Mouse (Mus musculus): ENCODE measurements around the gene Rin2. TPM values are rescaled to one million over a fixed set of nuclear protein-coding genes. Genes with fewer than 3 reads are reported as not detected.
"Not testable (repeated sequence)": the region's sequence is repeated elsewhere in the genome, so short reads cannot be mapped to it uniquely, and the experiment has no call there.

Rin2 gene
- polyA plus RNA-seq, 1 experiment from 2014 or later: 16.8 TPM

GRCm38 (mm10) chr2:145718624-145719183 lies 43.7 kb downstream of the Rin2 start:
- no peak for ATAC-seq (ENCODE audit: low FRiP score, low read depth)

GRCm38 (mm10) chr2:145720157-145720556 lies 45.1 kb downstream of the Rin2 start:
- Histone ChIP-seq H3K36me3 (no peaks in the 10 kb centered on the region), H3K4me2 (replicated peaks) (no peak overlapping the region), H3K27me3 (peaks cover 2% of the 10 kb centered on the region; the same call in 1 of the 2 replicates), H3K4me1 (no peaks in the 10 kb centered on the region), H3K27ac (replicated peaks) (no peak overlapping the region), H3K9me3 (no peaks in the 10 kb centered on the region), H3K4me3 (no peak overlapping the region), H3K9ac (replicated peaks) (no peak overlapping the region)
- ATAC-seq (ENCODE audit: low FRiP score, low read depth): no peak
- WGBS: 79% methylated on average over 3 of the region's 3 CpGs

More at GRCm38 (mm10) chr2:145718624-145719183, 43.7 kb downstream of the Rin2 start:
- Histone ChIP-seq H3K27ac (replicated peaks) (no peak overlapping the region), H3K9ac (replicated peaks) (no peak overlapping the region), H3K4me3 (no peak overlapping the region), H3K4me2 (replicated peaks) (no peak overlapping the region), H3K27me3 (peaks cover 2% of the 10 kb centered on the region; the same call in 1 of the 2 replicates), H3K36me3 (no peaks in the 10 kb centered on the region), H3K4me1 (no peaks in the 10 kb centered on the region), H3K9me3 (no peaks in the 10 kb centered on the region)
- 86% methylated on average over 5 of the region's 5 CpGs for WGBS

GRCm38 (mm10) chr2:145720743-145721142 lies 45.7 kb downstream of the Rin2 start:
- Histone ChIP-seq H3K36me3 (no peaks in the 10 kb centered on the region), H3K4me2 (replicated peaks) (no peak overlapping the region), H3K27me3 (peaks cover 2% of the 10 kb centered on the region; the same call in 1 of the 2 replicates), H3K4me3 (no peak overlapping the region), H3K4me1 (no peaks in the 10 kb centered on the region), H3K9ac (replicated peaks) (no peak overlapping the region), H3K27ac (replicated peaks) (no peak overlapping the region), H3K9me3 (no peaks in the 10 kb centered on the region)
- WGBS: 84% methylated on average over 2 of the region's 2 CpGs
- no peak for ATAC-seq (ENCODE audit: low FRiP score, low read depth)

GRCm38 (mm10) chr2:145722304-145722703 lies 47.3 kb downstream of the Rin2 start:
- not testable (repeated sequence) for H3K27me3 ChIP-seq; H3K27ac ChIP-seq (replicated peaks); ATAC-seq (ENCODE audit: low FRiP score, low read depth); H3K4me3 ChIP-seq; H3K9me3 ChIP-seq; H3K4me1 ChIP-seq; H3K9ac ChIP-seq (replicated peaks); H3K36me3 ChIP-seq; H3K4me2 ChIP-seq (replicated peaks)
- WGBS: 64% methylated on average over 2 of the region's 2 CpGs

- no peaks in the 10 kb centered on the region for H3K9me3 ChIP-seq
- H3K4me1 ChIP-seq: no peaks in the 10 kb centered on the region
- no peak overlapping the region for H3K27ac ChIP-seq (replicated peaks)
- no peaks in the 10 kb centered on the region for H3K36me3 ChIP-seq
- H3K27me3 ChIP-seq: peaks cover 8% of the 10 kb centered on the region; the same call in 1 of the 2 replicates
- no peak overlapping the region for H3K4me3 ChIP-seq
- H3K4me2 ChIP-seq (replicated peaks): no peak overlapping the region
- ATAC-seq (ENCODE audit: low FRiP score, low read depth): no peak
- 83% methylated on average over 1 of the region's 1 CpGs for whole genome bisulfite sequencing
- H3K9ac ChIP-seq (replicated peaks): no peak overlapping the region
These were observed 49.3 kb downstream of the Rin2 start for GRCm38 (mm10) chr2:145724288-145724687.

- Histone ChIP-seq H3K27ac (replicated peaks) (no peak overlapping the region), H3K9me3 (no peaks in the 10 kb centered on the region), H3K4me2 (replicated peaks) (no peak overlapping the region), H3K9ac (replicated peaks) (no peak overlapping the region), H3K4me3 (no peak overlapping the region), H3K36me3 (no peaks in the 10 kb centered on the region), H3K27me3 (peaks cover 18% of the 10 kb centered on the region), H3K4me1 (no peaks in the 10 kb centered on the region)
- WGBS: 74% methylated on average over 7 of the region's 7 CpGs
- ATAC-seq (ENCODE audit: low FRiP score, low read depth): no peak
These were observed 54.4 kb downstream of the Rin2 start for GRCm38 (mm10) chr2:145729414-145729813.

- no peak overlapping the region for H3K27ac ChIP-seq (replicated peaks)
- no peak overlapping the region for H3K4me3 ChIP-seq
- no peaks in the 10 kb centered on the region for H3K36me3 ChIP-seq
- peaks cover 26% of the 10 kb centered on the region for H3K27me3 ChIP-seq
- WGBS: 82% methylated on average over 9 of the region's 9 CpGs
- H3K4me1 ChIP-seq: no peaks in the 10 kb centered on the region
- H3K9me3 ChIP-seq: no peaks in the 10 kb centered on the region
- H3K9ac ChIP-seq (replicated peaks): no peak overlapping the region
- no peak for ATAC-seq (ENCODE audit: low FRiP score, low read depth)
- H3K4me2 ChIP-seq (replicated peaks): no peak overlapping the region
These were observed 55.3 kb downstream of the Rin2 start for GRCm38 (mm10) chr2:145730189-145730880.

- 90% methylated on average over 7 of the region's 7 CpGs for WGBS
- H3K4me1 ChIP-seq: no peaks in the 10 kb centered on the region
- H3K4me3 ChIP-seq: no peak overlapping the region
- no peaks in the 10 kb centered on the region for H3K9me3 ChIP-seq
- ATAC-seq (ENCODE audit: low FRiP score, low read depth): no peak
- H3K27ac ChIP-seq (replicated peaks): no peak overlapping the region
- peaks cover 32% of the 10 kb centered on the region for H3K27me3 ChIP-seq
- H3K9ac ChIP-seq (replicated peaks): no peak overlapping the region
- H3K36me3 ChIP-seq: no peaks in the 10 kb centered on the region
- H3K4me2 ChIP-seq (replicated peaks): no peak overlapping the region
These were observed 55.9 kb downstream of the Rin2 start for GRCm38 (mm10) chr2:145730905-145731304.

GRCm38 (mm10) chr2:145735079-145735478 lies 60.1 kb downstream of the Rin2 start:
- no peaks in the 10 kb centered on the region for H3K36me3 ChIP-seq
- H3K27ac ChIP-seq (replicated peaks): no peak overlapping the region
- H3K4me3 ChIP-seq: no peak overlapping the region
- H3K9ac ChIP-seq (replicated peaks): no peak overlapping the region
- WGBS: 89% methylated on average over 5 of the region's 5 CpGs
- no peak overlapping the region for H3K4me2 ChIP-seq (replicated peaks)
- peaks cover 50% of the 10 kb centered on the region for H3K27me3 ChIP-seq
- no peaks in the 10 kb centered on the region for H3K4me1 ChIP-seq
- ATAC-seq (ENCODE audit: low FRiP score, low read depth): no peak
- no peaks in the 10 kb centered on the region for H3K9me3 ChIP-seq

- ATAC-seq (ENCODE audit: low FRiP score, low read depth): no peak
- Histone ChIP-seq H3K4me2 (replicated peaks) (no peak overlapping the region), H3K36me3 (no peaks in the 10 kb centered on the region), H3K4me1 (no peaks in the 10 kb centered on the region), H3K9me3 (no peaks in the 10 kb centered on the region), H3K27ac (replicated peaks) (no peak overlapping the region), H3K27me3 (peaks cover 60% of the 10 kb centered on the region), H3K4me3 (no peak overlapping the region), H3K9ac (replicated peaks) (no peak overlapping the region)
- 77% methylated on average over 1 of the region's 1 CpGs for WGBS
These were observed 61.5 kb downstream of the Rin2 start for GRCm38 (mm10) chr2:145736543-145736942.

GRCm38 (mm10) chr2:145737196-145737595 lies 62.2 kb downstream of the Rin2 start:
- no peak overlapping the region for H3K4me2 ChIP-seq (replicated peaks)
- no peak overlapping the region for H3K27ac ChIP-seq (replicated peaks)
- no peaks in the 10 kb centered on the region for H3K36me3 ChIP-seq
- H3K9me3 ChIP-seq: no peaks in the 10 kb centered on the region
- no peaks in the 10 kb centered on the region for H3K4me1 ChIP-seq
- ATAC-seq (ENCODE audit: low FRiP score, low read depth): no peak
- WGBS: 20% methylated on average over 5 of the region's 5 CpGs
- H3K27me3 ChIP-seq: peaks cover 60% of the 10 kb centered on the region
- no peak overlapping the region for H3K4me3 ChIP-seq
- H3K9ac ChIP-seq (replicated peaks): no peak overlapping the region

GRCm38 (mm10) chr2:145740729-145741128 lies 65.7 kb downstream of the Rin2 start:
- H3K27ac ChIP-seq (replicated peaks): no peak overlapping the region
- WGBS: 89% methylated on average over 5 of the region's 5 CpGs
- H3K9me3 ChIP-seq: no peaks in the 10 kb centered on the region
- no peak overlapping the region for H3K4me3 ChIP-seq
- H3K27me3 ChIP-seq: peaks cover 72% of the 10 kb centered on the region
- no peak overlapping the region for H3K9ac ChIP-seq (replicated peaks)
- no peak overlapping the region for H3K4me2 ChIP-seq (replicated peaks)
- no peaks in the 10 kb centered on the region for H3K4me1 ChIP-seq
- H3K36me3 ChIP-seq: no peaks in the 10 kb centered on the region
- no peak for ATAC-seq (ENCODE audit: low FRiP score, low read depth)
